Mouse (Mus musculus) embryonic facial prominence, embryonic 13.5 days (tissue): ENCODE measurements around the gene Olfr695. TPM values are rescaled to one million over a fixed set of nuclear protein-coding genes. Genes with fewer than 3 reads are reported as not detected.
"Not testable (repeated sequence)": the region's sequence is repeated elsewhere in the genome, so short reads cannot be mapped to it uniquely, and the experiment has no call there.

ENCODE experiments used
- ATAC-seq: fragments of 200-750 bp; cut with Nextera tagmentation; 2 replicates; pipeline ENCODE4 v1.8.0; 2017; ENCODE audit warnings: low read depth; ENCODE audit not compliant: insufficient number of reproducible peaks, insufficient read depth, low FRiP score, low TSS enrichment
- H3K27ac ChIP-seq: fragments of 300-500 bp; sonication (generic); 2 replicates; pipeline ENCODE4 v1.5.1; 2015; ENCODE audit warnings: moderate library complexity, mild to moderate bottlenecking, inconsistent platforms
- H3K27me3 ChIP-seq: fragments of 300-500 bp; sonication (generic); 2 replicates; pipeline ENCODE4 v1.6.1; 2015; ENCODE audit warnings: mild to moderate bottlenecking, inconsistent platforms
- H3K36me3 ChIP-seq: fragments of 300-500 bp; sonication (generic); 2 replicates; pipeline ENCODE4 v1.6.1; 2015; ENCODE audit warnings: mild to moderate bottlenecking, inconsistent platforms
- H3K4me1 ChIP-seq: fragments of 300-500 bp; sonication (generic); 2 replicates; pipeline ENCODE4 v1.6.1; 2015; ENCODE audit warnings: inconsistent platforms
- H3K4me2 ChIP-seq: fragments of 300-500 bp; sonication (generic); 2 replicates; pipeline ENCODE4 v1.6.1; 2015; ENCODE audit warnings: moderate library complexity, mild to moderate bottlenecking, inconsistent platforms
- H3K4me3 ChIP-seq: fragments of 300-500 bp; sonication (generic); 2 replicates; pipeline ENCODE4 v1.5.1; 2015; ENCODE audit warnings: mild to moderate bottlenecking, inconsistent platforms
- H3K9ac ChIP-seq: fragments of 300-500 bp; sonication (generic); 2 replicates; pipeline ENCODE4 v1.6.1; 2015; ENCODE audit warnings: mild to moderate bottlenecking, inconsistent platforms
- H3K9me3 ChIP-seq: fragments of 300-500 bp; sonication (generic); 2 replicates; pipeline ENCODE4 v1.6.1; 2016; ENCODE audit warnings: inconsistent platforms
- WGBS: fragments of 180-500 bp; shearing (Covaris S2); methylation state at CpG from one replicate; pipeline ENCODE4 v1.1.7; 2015; ENCODE audit warnings: mixed read lengths; 5-methylcytosine and 5-hydroxymethylcytosine counted together
- polyA plus RNA-seq: library from polyadenylated mRNA; unstranded; fragments of >200 nt; fragmentation: Nextera tagmentation; extraction: Ambion mirVana; gene quantifications from 2 replicates; pipeline ENCODE4 v1.2.1, GENCODE M21; 2015

The Olfr695 gene
- not detected in 2 replicates for polyA plus RNA-seq

DNA sequence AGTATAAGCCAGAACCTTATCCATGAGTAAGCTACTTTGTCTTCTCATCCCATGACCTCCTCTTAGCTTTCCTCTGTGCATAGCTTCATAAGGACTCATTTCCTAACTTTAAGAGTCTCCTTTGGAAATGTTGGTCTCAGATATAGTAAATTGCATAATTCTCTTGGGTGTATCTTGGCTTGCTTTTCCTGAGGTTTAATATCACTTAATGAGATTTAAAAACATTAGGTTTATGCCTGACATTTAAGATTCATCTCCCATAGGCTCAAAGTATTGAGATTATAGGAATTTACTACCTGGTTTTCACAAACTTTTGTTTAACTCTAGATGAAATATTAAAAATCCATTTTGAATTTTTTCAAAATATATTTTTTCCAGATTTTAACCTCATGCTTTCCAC, at the start of gene Olfr695:
Olfr695 (minus strand) TSS at position 101 of the 400 bp plus-strand sequence.
- no peaks in the 10 kb centered on the region for H3K27me3 ChIP-seq
- no peak for ATAC-seq
- no peak within 1 kb of the TSS for H3K27ac ChIP-seq

GRCm38 (mm10) chr7:106761008-106761407, 44.8 kb upstream of the Olfr695 start:
- H3K9ac ChIP-seq, H3K27me3 ChIP-seq, H3K36me3 ChIP-seq, H3K9me3 ChIP-seq, ATAC-seq, H3K4me3 ChIP-seq, H3K4me2 ChIP-seq, H3K27ac ChIP-seq, H3K4me1 ChIP-seq: not testable (repeated sequence)
- WGBS, result 93% methylated on average over 2 of the region's 2 CpGs

More for the DNA sequence above, at the start of gene Olfr695:
- Histone ChIP-seq H3K9ac (no peak within 1 kb of the TSS), H3K4me3 (no peak within 1 kb of the TSS), H3K4me1 (no peaks in the 10 kb centered on the region), H3K9me3 (no peaks in the 10 kb centered on the region), H3K36me3 (no peaks in the 10 kb centered on the region), H3K4me2 (no peak within 1 kb of the TSS)

DNA sequence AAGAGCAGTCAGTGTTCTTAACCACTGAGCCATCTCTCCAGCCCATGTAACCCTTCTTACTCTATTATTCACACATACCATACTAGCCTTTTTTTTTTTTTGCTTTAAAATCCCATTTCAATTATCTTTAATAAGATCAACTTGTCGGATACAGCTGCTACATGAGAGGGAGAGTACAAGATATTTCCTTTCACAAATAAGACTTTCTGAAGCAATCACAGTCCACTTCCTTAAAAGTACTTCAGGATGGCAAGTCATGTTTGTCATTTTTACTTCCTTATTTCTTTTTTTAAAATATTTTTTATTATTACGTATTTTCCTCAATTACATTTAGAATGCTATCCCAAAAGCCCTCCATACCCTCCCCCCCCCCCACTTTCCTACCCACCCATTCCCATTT, 42.6 kb upstream of the Olfr695 start:
- 82% methylated on average over 2 of the region's 2 CpGs for WGBS
- no peaks in the 10 kb centered on the region for H3K36me3 ChIP-seq
- H3K9ac ChIP-seq, result no peak overlapping the region
- peaks cover 3% of the 10 kb centered on the region; the same call in 1 of the 2 replicates for H3K9me3 ChIP-seq
- ATAC-seq, result no peak
- no peaks in the 10 kb centered on the region for H3K4me1 ChIP-seq
- H3K4me3 ChIP-seq, result no peak overlapping the region
- no peak overlapping the region for H3K4me2 ChIP-seq
- no peaks in the 10 kb centered on the region for H3K27me3 ChIP-seq
- H3K27ac ChIP-seq, result no peak overlapping the region

DNA sequence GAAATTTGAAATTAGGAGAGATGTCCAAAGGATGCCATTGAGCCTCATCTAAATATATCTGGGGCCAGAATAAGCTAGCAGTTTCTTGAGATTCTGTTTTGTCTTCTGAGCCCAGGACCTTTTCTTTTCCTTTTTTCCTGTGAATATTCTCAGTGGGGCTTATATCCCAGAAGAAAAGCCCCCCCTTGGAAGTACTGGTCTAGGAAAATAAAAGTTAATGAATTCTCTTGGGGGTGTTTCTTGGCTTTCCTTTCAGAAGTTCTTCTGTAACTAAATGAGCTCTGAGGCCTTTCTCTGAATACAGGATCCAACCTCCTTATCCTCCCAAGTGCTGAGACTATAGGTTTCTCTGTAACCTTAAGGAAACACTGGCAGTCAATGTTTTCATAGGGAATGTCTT, 39.1 kb upstream of the Olfr695 start, which contains the start of gene Olfr698:
Olfr698 (minus strand) TSS at position 101 of the 400 bp plus-strand sequence.
- no peaks in the 10 kb centered on the region for H3K4me1 ChIP-seq
- H3K36me3 ChIP-seq, result no peaks in the 10 kb centered on the region
- H3K27me3 ChIP-seq, result no peaks in the 10 kb centered on the region
- no peak within 1 kb of the TSS for H3K4me3 ChIP-seq
- no peak within 1 kb of the TSS for H3K9ac ChIP-seq
- H3K27ac ChIP-seq, result no peak within 1 kb of the TSS
- no peak within 1 kb of the TSS for H3K4me2 ChIP-seq
- no peaks in the 10 kb centered on the region for H3K9me3 ChIP-seq
- ATAC-seq, result no peak

- no peak overlapping the region for H3K4me2 ChIP-seq
- H3K4me3 ChIP-seq, result no peak overlapping the region
- 83% methylated on average over 5 of the region's 5 CpGs for WGBS
- ATAC-seq, result no peak
- no peak overlapping the region for H3K9ac ChIP-seq
- no peaks in the 10 kb centered on the region for H3K27me3 ChIP-seq
- 0 out of 2 replicates have a peak, but pooled peaks cover 2% of the 10 kb centered on the region for H3K9me3 ChIP-seq
- H3K4me1 ChIP-seq, result no peaks in the 10 kb centered on the region
- no peak overlapping the region for H3K27ac ChIP-seq
- H3K36me3 ChIP-seq, result no peaks in the 10 kb centered on the region
Observed at GRCm38 (mm10) chr7:106745811-106746210, 29.6 kb upstream of the Olfr695 start.

DNA sequence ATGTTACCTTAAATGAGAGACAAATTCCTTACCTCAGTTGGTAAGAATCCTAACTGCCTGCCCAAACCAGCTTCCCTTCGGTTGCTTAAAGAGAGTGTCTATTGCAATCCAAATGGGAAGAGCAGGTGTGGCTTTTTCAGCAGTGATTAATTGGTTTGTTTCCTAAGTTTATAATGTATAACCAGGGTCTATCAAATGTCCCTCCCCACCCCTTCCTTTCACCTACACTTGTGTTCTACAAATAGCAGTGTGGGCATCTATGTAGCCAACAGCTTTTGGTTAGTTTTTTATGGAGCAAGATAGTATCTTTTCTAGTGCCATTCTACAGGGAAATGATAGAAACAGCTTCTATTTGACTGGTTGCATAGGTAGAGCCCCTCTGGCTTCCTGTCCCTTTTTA, 26.1 kb upstream of the Olfr695 start, which contains the start of gene Olfr697:
Olfr697 (minus strand) TSS at position 101 of the 400 bp plus-strand sequence.
- WGBS, result 79% methylated on average over 1 of the region's 1 CpGs
- ATAC-seq, result no peak
- Histone ChIP-seq H3K9ac (no peak within 1 kb of the TSS), H3K9me3 (0 out of 2 replicates have a peak, but pooled peaks cover 2% of the 10 kb centered on the region), H3K4me2 (no peak within 1 kb of the TSS), H3K4me1 (no peaks in the 10 kb centered on the region), H3K27ac (no peak within 1 kb of the TSS), H3K27me3 (no peaks in the 10 kb centered on the region), H3K4me3 (no peak within 1 kb of the TSS), H3K36me3 (no peaks in the 10 kb centered on the region)

GRCm38 (mm10) chr7:106737028-106737427, 20.8 kb upstream of the Olfr695 start:
- no peaks in the 10 kb centered on the region for H3K9me3 ChIP-seq
- no peak overlapping the region for H3K9ac ChIP-seq
- no peaks in the 10 kb centered on the region for H3K27me3 ChIP-seq
- ATAC-seq, result no peak
- H3K4me1 ChIP-seq, result no peaks in the 10 kb centered on the region
- no peak overlapping the region for H3K4me2 ChIP-seq
- no peak overlapping the region for H3K4me3 ChIP-seq
- H3K27ac ChIP-seq, result no peak overlapping the region
- H3K36me3 ChIP-seq, result no peaks in the 10 kb centered on the region

- no peak overlapping the region for H3K9ac ChIP-seq
- no peak for ATAC-seq
- H3K4me3 ChIP-seq, result no peak overlapping the region
- no peak overlapping the region for H3K27ac ChIP-seq
- H3K36me3 ChIP-seq, result no peaks in the 10 kb centered on the region
- H3K4me2 ChIP-seq, result no peak overlapping the region
- 68% methylated on average over 2 of the region's 2 CpGs for WGBS
- no peaks in the 10 kb centered on the region for H3K27me3 ChIP-seq
- H3K4me1 ChIP-seq, result no peaks in the 10 kb centered on the region
- no peaks in the 10 kb centered on the region for H3K9me3 ChIP-seq
Observed at GRCm38 (mm10) chr7:106733717-106734116, 17.5 kb upstream of the Olfr695 start.

GRCm38 (mm10) chr7:106725654-106726053, 9.5 kb upstream of the Olfr695 start:
- not testable (repeated sequence) for H3K36me3 ChIP-seq, H3K27ac ChIP-seq, H3K27me3 ChIP-seq, ATAC-seq, H3K9ac ChIP-seq, H3K9me3 ChIP-seq, H3K4me2 ChIP-seq, H3K4me1 ChIP-seq, H3K4me3 ChIP-seq
- 87% methylated on average over 2 of the region's 2 CpGs for WGBS

DNA sequence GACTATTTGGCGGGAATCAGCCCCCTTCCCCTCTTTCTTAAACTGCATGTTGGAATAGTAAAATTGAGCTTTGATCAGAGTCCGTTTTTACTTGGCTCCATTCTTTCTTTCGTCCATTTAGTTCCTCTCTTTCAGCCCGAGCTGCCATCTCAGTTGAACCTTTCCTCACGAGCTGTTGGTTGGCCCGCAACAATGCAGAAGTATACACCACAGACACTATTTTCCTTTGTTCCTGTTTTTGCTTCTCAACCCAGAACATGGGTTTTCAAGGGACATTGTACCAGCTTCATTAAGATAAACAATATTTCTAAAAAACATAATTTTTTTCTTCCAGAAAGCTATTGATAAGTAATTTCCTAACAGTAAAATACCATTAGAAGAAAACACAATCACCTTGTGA, 4.7 kb downstream of the Olfr695 start:
- no peaks in the 10 kb centered on the region for H3K9me3 ChIP-seq
- H3K4me1 ChIP-seq, result no peaks in the 10 kb centered on the region
- H3K4me3 ChIP-seq, result no peak overlapping the region
- no peak overlapping the region for H3K9ac ChIP-seq
- H3K27ac ChIP-seq, result no peak overlapping the region
- no peak for ATAC-seq
- H3K27me3 ChIP-seq, result no peaks in the 10 kb centered on the region
- H3K4me2 ChIP-seq, result no peak overlapping the region
- no peaks in the 10 kb centered on the region for H3K36me3 ChIP-seq
- 80% methylated on average over 6 of the region's 6 CpGs for WGBS

- H3K4me3 ChIP-seq, H3K27me3 ChIP-seq, H3K9me3 ChIP-seq, H3K4me2 ChIP-seq, H3K36me3 ChIP-seq, H3K27ac ChIP-seq, H3K4me1 ChIP-seq, H3K9ac ChIP-seq, ATAC-seq: not testable (repeated sequence)
- 91% methylated on average over 10 of the region's 10 CpGs for WGBS
Observed at GRCm38 (mm10) chr7:106707705-106708104, 8.5 kb downstream of the Olfr695 start.

GRCm38 (mm10) chr7:106696891-106697290, 19.3 kb downstream of the Olfr695 start:
- Histone ChIP-seq H3K9me3 (no peaks in the 10 kb centered on the region), H3K36me3 (no peaks in the 10 kb centered on the region), H3K9ac (no peak overlapping the region), H3K4me3 (no peak overlapping the region), H3K27ac (no peak overlapping the region), H3K27me3 (no peaks in the 10 kb centered on the region), H3K4me1 (no peaks in the 10 kb centered on the region), H3K4me2 (no peak overlapping the region)
- 79% methylated on average over 1 of the region's 1 CpGs for WGBS
- no peak for ATAC-seq

DNA sequence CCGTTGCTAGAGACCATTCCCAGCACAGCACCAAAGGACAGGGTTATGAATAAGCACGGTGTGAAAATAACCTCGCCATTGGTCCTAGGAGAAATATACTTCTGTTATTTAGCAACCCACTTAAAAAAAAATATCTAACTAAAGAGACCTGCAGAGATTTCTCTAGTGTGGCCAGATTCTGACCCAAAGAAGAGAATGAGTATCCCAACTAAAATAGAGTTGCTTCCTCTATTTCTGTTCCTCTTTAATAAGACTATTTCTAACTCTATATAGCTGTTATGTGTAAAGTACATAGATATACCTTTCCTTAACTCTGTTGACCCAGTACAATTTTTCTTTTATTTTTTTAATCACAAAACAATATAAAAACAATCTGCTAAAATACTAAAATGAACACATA, 23.2 kb downstream of the Olfr695 start:
- Histone ChIP-seq H3K4me2 (no peak overlapping the region), H3K36me3 (no peaks in the 10 kb centered on the region), H3K9ac (no peak overlapping the region), H3K4me3 (no peak overlapping the region), H3K4me1 (no peaks in the 10 kb centered on the region), H3K27ac (no peak overlapping the region), H3K9me3 (no peaks in the 10 kb centered on the region), H3K27me3 (no peaks in the 10 kb centered on the region)
- WGBS, result 81% methylated on average over 3 of the region's 3 CpGs
- no peak for ATAC-seq
